Mouse (Mus musculus) bone marrow macrophage, adult 2 months (primary cell): ENCODE results near the gene Ube2k. TPM values are rescaled to one million over a fixed set of nuclear protein-coding genes. Genes with fewer than 3 reads are reported as not detected.

ENCODE experiments used
- H3K27ac ChIP-seq: 2 replicates; pipeline ENCODE4 v1.5.1; 2012; ENCODE audit warnings: low read depth, low read length; ENCODE audit not compliant: insufficient read depth
- H3K4me1 ChIP-seq: 2 replicates; pipeline ENCODE4 v1.6.1; 2012; ENCODE audit warnings: low read length; ENCODE audit not compliant: control insufficient read depth, insufficient read depth
- H3K4me3 ChIP-seq: 2 replicates; pipeline ENCODE4 v1.5.1; 2012; ENCODE audit warnings: mild to moderate bottlenecking, low read length, moderate library complexity; ENCODE audit not compliant: insufficient read depth
- CTCF ChIP-seq: IDR thresholded peaks from 2 replicates; pipeline ENCODE4 v1.5.1; 2012; ENCODE audit warnings: low read depth, mild to moderate bottlenecking, low read length, moderate library complexity
- POLR2A ChIP-seq: IDR thresholded peaks from 2 replicates; pipeline ENCODE4 v1.6.1; 2012; ENCODE audit warnings: mild to moderate bottlenecking, low read depth, low read length, borderline replicate concordance
- polyA plus RNA-seq: library from polyadenylated mRNA; stranded (reverse); fragments of >200 nt; gene quantifications from 2 replicates; pipeline ENCODE4 v1.2.4, GENCODE M21; 2012; ENCODE audit not compliant: missing spikeins, insufficient read depth, insufficient read length

The Ube2k gene
- polyA plus RNA-seq, 1 experiment: 127 TPM

GRCm38 (mm10) chr5:65613152-65613924 is 76.3 kb downstream of the Ube2k start:
- Histone ChIP-seq H3K4me1 (no peaks in the 10 kb centered on the region), H3K27ac (no peak overlapping the region)
- no peak for TF ChIP-seq POLR2A
- TF ChIP-seq CTCF: no peak

GRCm38 (mm10) chr5:65624340-65624739 is 87.3 kb downstream of the Ube2k start:
- TF ChIP-seq POLR2A: no peak
- TF ChIP-seq CTCF: no peak
- Histone ChIP-seq H3K27ac (no peak overlapping the region), H3K4me3 (no peak overlapping the region), H3K4me1 (no peaks in the 10 kb centered on the region)

More at GRCm38 (mm10) chr5:65613152-65613924, 76.3 kb downstream of the Ube2k start:
- no peak overlapping the region for H3K4me3 ChIP-seq

DNA sequence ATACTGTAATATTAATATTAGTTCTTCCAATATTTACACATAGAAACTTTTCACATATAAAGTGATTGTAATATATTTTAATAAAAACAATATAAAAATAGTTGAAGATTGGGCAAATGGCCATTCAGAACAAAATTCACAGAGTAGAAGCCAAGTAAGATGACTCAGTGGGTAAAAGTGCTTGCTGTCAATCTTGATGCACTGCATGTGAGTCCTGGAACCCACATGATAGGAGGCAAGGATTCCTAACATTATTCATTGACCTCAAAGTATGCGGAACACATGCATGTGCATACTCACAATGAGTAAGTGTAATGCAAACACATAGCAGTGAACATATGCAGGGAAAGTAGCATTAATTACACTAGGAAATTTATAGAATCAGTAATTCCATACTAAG is 101.9 kb downstream of the Ube2k start:
- Histone ChIP-seq H3K4me1 (no peaks in the 10 kb centered on the region), H3K27ac (no peak overlapping the region), H3K4me3 (no peak overlapping the region)
- TF ChIP-seq POLR2A: no peak
- no peak for TF ChIP-seq CTCF

Other genes starting within 250 kb of the Ube2k start
- gene Rfc1, start 201.6 kb upstream of the Ube2k start, polyA plus RNA-seq: 45.4 and 51.0 TPM in 2 replicates
- not detected in 2 replicates for gene Klb, start 188.9 kb upstream of the Ube2k start, polyA plus RNA-seq
- 591 and 651 TPM in 2 replicates for gene Rpl9, start 145.8 kb upstream of the Ube2k start, polyA plus RNA-seq
- 23.2 and 25.1 TPM in 2 replicates for gene Lias, start 145.7 kb upstream of the Ube2k start, polyA plus RNA-seq
- gene Ugdh, start 101.3 kb upstream of the Ube2k start, polyA plus RNA-seq: 42.8 and 52.7 TPM in 2 replicates
- not detected in 2 replicates for gene Gm43552, start 44.4 kb upstream of the Ube2k start, polyA plus RNA-seq
- gene Smim14, start within 50 bp of the Ube2k start, polyA plus RNA-seq: 232 and 266 TPM in 2 replicates
- gene Pds5a, start 161.0 kb downstream of the Ube2k start, polyA plus RNA-seq: 101 and 103 TPM in 2 replicates
- 8.1 and 10.1 TPM in 2 replicates for gene N4bp2, start 226.3 kb downstream of the Ube2k start, polyA plus RNA-seq